Mouse (Mus musculus): ENCODE measurements around the gene Gm13889. TPM values are rescaled to one million over a fixed set of nuclear protein-coding genes. Genes with fewer than 3 reads are reported as not detected.
A peak's percentile ranks its signal among the peaks of the same experiment; 100 is the strongest.

Gm13889 gene
- polyA plus RNA-seq (2017; shearing (Covaris generic)): not detected

GRCm38 (mm10) chr2:93956908-93957784 is at the start of gene Gm13889:
Gene Gm13889, minus strand, starts transcription at chr2:93957201.
- no peak for ATAC-seq

DNA sequence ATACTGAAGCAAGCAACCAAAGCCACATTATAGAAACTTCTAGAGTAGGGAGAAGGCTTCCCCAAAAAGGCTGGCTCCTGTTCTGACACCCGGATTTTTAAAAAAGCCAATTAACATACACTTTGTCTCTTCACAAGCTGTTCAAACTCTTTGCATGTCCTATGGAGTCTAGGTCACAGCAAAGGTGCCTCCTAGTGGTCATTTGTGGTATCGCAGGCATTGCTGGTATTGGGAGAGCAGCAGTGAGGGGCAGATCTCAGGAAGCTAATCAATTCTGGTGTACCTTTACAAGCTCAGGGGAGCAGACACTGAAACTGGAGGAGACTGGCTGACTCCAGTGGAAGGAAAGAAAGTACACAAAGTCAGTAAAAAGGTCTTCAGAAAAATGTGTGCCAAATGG is 45.3 kb upstream of the Gm13889 start:
- ATAC-seq: peak; percentile 76

GRCm38 (mm10) chr2:94001918-94002317 is 44.9 kb upstream of the Gm13889 start:
- ATAC-seq: no peak

- no peak for ATAC-seq
These were observed 44.4 kb upstream of the Gm13889 start for GRCm38 (mm10) chr2:94001411-94001810.

DNA sequence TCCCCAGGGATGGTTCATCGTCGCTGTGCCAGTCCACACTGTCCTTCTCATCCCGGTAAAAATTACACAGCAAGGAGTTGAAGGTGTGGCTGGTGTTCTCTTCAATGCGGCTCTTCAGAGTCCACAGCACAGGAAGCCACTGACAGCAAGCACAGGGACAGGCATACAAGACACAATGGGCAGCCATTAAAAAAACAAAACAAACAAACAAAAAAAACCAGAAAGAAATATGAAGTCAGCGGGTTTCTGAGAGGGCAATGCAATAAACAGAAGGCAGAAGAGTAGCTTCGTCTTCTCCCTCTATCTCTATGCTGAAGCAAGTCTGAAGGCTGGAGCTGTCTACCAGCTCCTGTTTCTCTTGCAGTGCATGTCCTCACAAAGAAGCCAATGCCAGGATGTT is 39.3 kb upstream of the Gm13889 start, which contains the start of gene Gm27027:
Gene Gm27027, minus strand, starts transcription at position 101 of the 400 bp plus-strand sequence.
- ATAC-seq: no peak

- ATAC-seq: no peak
These were observed 35.8 kb upstream of the Gm13889 start for GRCm38 (mm10) chr2:93992810-93993209.

GRCm38 (mm10) chr2:93992259-93992658 is 35.3 kb upstream of the Gm13889 start:
- ATAC-seq: no peak

GRCm38 (mm10) chr2:93991336-93991735 is 34.3 kb upstream of the Gm13889 start:
- no peak for ATAC-seq

DNA sequence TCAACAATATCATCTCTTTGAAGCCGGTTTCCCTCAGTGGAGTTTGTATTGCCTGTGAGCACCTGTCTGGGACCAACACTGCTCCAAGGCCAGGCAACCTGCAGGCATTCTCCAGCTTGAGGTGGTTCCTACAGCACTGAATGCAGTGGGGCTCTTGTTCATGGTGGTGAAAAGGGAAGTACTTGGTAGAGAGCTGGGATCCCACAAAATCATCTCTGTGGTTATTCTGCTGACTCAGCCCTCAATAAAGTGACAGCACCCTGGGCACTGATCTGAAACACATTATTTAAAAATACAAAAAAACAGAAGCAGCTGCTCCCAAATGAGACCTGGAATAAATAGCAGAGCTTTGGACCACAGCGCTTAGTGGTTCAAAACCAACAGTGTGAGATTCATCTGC is 31.4 kb upstream of the Gm13889 start:
- no peak for ATAC-seq

DNA sequence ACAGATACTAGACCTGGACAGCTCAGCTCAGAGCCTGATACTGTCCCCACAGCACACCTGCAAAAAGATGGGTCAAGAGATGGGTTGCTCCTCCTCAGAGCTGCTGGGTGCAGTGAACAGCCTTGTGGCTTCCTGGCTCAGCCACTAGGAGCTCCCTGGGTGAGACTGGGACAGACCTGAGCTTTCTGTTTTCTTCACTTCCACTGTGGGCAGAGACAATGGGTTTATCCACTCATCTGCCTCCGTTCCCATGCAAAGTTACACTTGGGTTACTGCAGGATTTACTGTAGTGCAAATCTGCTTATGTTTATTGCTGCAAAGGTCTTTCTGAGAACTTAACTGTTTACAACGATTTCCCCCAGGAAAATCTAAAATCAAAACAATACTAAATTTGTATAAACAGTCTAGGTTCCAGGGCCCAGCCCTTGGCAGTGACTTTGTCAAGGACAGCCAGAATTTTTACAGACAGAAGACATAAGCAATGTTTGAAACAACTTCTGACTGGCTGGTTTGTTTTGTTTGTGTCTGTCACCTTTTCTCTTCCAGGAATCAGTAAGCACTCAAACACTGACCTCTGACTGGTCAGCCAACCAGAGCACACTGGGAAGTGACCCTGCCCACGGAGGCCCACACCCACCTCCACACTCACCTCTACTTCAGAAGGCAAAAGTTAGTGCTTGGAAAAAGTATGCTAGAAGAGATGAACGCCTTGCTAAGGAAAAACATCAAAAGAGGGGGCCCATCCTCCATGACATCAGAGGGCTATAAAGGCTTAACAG is 25.6 kb upstream of the Gm13889 start:
- ATAC-seq: no peak

DNA sequence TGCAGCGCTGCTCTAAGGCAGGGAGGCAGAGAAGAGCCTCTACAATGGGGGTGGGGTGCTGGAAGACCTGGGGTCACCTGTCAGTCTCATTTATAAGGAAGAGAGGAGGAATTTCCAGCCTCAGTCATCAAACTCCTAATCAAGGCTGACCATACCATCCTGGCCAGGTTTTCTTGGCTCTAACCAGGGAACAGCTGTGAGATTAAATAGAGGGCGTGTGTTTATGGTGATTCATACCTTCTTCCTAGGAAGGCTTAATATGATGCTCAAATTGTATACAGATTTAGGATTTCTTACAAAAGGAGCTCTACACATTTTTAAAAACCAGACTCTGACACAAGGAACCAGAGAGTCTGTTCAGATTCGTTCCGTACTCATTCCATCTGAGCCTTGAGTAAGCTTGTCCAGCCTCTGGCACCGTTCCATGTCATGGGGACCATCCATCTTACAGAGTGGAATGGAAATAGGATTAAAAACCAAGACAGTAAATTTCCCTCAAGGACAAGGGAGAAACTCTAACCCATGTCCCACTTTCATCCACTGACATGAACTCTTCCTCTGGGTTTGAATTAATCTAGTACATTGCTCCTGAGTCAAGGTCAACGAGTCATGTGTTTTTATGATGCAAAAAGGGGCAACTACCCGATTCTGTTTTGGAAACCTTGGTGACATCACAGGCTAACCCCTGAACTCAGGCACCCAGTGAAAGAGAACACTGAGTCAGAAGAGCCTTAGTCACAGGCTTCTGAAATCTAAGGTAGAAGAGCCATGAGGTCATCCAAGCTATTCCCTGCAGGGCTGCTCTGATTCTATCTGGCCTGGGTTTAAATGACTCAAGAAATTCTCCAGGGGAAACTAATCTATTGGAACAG is 22.5 kb upstream of the Gm13889 start:
- ATAC-seq: no peak

DNA sequence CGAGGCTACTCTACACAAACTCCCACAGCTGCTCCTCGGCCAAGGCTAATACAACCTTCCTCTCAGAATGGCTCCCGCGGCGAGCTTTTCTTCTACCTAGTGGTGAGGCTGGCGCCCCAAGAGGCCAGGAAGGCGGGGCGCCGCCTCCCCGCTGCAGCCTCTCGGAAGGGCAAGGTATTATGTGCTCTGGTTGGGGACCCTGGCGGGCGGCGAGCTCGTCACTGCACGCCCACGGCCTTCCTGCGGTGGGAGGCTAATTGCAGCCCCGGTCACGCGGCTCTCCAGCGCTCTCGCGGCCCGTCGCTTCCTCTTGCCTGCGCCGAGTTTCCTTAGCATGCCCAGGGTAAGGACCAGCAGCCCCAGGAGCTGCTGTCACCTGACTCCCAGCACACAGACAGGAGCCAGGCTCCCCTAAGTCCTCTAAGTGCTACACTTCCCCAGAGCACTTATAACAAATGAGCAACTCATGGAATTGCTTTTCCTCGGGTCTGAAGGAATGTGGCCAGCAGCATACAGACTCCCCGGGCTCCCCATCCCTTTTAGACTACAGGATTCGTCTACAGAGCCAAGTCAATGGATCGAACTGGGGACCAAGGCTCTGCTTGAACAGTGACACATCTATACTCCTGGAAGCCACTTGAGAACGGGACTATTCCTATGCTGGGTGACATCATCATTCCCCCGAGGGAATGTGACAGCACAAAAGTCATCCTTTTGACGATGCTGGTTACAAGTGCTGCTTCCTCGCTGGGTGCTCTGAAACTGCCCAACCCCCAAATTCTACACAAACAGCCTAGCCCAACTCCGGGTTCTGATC is 19.6 kb upstream of the Gm13889 start:
- ATAC-seq: peak; percentile 89

- peak; percentile 29 for ATAC-seq
These were observed 18.8 kb upstream of the Gm13889 start for GRCm38 (mm10) chr2:93975526-93976435.

DNA sequence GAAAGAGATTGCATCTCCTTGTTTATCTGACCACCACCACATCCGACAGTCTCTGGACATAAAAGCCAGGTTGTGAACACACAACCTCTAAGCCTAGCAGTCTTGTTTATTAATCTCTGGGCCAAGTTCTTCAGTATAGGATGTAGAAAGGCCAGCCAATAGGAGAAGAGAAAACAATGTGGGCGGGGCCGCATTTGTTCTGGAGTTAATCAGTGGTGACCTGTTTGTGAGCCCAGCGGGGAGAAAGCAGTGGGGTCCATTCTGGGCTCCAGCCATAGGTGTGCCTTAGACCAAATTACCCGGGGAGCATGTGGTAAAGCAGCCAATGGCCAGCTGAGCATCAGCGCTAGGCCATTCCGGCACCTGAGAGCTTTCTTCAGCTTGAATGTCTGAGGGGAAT is 18.0 kb upstream of the Gm13889 start:
- ATAC-seq: no peak

DNA sequence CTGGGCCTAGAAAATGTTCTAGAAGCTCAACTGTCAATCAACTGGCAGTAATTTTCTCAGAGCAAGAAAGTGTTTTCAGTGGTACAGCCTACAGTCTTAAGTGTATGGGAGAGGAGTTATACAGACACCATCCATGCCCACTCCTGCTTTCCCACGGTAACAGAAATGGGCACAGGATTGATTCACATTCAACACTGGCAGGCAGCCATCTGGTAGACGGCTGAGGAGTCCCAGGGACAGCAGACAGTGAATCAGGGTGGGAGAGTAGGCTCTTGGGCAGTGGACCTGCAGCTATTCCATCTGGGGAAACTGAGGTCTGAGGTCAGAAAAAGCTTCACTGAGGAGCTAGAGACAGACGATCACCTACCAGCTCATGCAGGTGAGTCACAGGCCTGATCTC is 14.6 kb upstream of the Gm13889 start:
- ATAC-seq: no peak

GRCm38 (mm10) chr2:93964494-93965160 is 7.6 kb upstream of the Gm13889 start:
- no peak for ATAC-seq

DNA sequence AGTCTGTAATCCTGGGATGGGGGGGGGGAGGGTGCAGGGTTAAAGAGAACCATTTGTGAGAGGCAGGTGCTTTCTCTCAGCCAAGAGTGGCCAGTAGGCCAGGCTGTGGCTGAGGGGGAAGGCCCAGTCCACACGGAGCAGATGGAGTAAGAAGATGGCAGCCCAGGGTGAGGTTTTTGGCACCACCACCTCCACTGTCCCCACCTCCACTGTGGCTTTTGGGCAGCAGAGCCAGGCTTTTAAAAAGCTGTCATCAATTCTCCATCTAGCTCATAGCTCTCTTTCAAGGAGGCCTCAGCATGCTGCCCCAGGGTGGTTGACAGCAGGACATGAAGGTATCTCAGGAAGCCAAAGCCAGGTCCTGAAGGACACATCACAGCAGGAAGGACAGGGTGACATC is 6.8 kb upstream of the Gm13889 start:
- no peak for ATAC-seq

DNA sequence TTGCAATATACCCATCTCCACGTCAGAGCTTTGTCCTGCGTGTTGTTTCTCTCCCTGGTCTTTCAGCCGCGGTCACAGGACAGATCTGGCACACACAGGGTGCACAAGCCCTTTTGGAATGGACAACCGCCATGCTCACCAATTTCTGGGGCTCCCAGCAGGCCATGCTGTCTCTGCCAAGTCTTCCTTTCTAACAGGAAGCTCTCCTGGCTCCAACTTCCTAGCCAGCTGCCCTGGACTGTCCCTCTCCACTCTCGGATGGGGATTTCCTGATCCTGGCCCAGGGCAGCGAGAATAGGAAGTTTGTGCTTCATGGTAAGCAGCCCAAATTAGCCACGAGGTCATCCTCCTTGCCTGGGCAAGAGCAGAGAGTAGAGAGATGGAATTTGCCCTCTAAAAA is 4.7 kb upstream of the Gm13889 start:
- no peak for ATAC-seq

GRCm38 (mm10) chr2:93959346-93959745 is 2.3 kb upstream of the Gm13889 start:
- ATAC-seq: no peak

- no peak for ATAC-seq
These were observed 1.2 kb upstream of the Gm13889 start for GRCm38 (mm10) chr2:93958216-93958615.

Data from activated CD4-positive, CD25-positive, alpha-beta regulatory T cell, adult 4 months (primary cell).